Mouse (Mus musculus) cerebellum, postnatal 10 days (tissue): ENCODE data around the gene Ppp1r27.
"Not testable (repeated sequence)": the region's sequence is repeated elsewhere in the genome, so short reads cannot be mapped to it uniquely, and the experiment has no call there.

Experiments
- DNase-seq, 2 experiments: peaks; one replicate each; pipeline ENCODE4 v3.0.0; 2021; ENCODE audit warnings: mixed read lengths in 2 of 2

Ppp1r27 gene

GRCm38 (mm10) chr11:120542376-120542775, 8.6 kb downstream of the Ppp1r27 start:
- no peak for DNase-seq

- peak; percentile 52 to 62 for DNase-seq
These were observed 9.0 kb downstream of the Ppp1r27 start for GRCm38 (mm10) chr11:120541907-120542306.

DNA sequence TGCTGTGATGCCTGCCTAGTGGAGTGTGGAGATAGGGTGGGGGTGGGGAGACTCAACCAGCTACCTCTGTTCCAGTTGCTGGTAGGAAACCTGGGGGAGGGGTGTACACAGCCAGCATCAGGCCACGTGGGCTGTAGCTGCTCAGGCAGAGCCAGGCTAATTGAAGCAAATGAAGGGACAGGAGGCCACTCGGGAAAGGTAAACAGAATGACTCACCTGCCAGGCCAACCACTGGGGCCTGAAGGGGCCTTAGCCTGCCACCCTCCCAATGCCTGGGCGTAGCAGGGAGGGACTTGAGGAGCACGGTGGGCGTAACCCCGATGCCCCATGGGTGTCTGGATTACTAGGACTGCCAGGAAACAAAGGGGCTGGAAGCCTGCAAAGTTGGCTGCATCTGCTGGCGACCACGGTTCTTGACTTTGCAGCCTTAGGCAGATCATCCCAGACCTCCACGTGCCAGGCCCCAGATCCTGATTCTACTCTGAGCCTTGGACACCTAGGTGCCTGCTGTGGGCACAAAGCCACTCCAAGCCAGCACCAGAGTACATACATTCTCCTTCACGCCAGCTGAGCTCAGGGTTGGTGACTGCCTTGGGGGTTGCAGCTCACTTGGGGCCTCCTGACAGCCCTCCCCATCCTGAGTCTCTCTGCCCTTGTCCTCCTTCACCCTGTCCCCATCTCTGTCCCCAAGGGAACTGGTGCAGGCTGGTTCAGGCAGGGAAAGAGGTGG, 11.5 kb downstream of the Ppp1r27 start:
- peak; percentile 73 to 75 for DNase-seq

DNA sequence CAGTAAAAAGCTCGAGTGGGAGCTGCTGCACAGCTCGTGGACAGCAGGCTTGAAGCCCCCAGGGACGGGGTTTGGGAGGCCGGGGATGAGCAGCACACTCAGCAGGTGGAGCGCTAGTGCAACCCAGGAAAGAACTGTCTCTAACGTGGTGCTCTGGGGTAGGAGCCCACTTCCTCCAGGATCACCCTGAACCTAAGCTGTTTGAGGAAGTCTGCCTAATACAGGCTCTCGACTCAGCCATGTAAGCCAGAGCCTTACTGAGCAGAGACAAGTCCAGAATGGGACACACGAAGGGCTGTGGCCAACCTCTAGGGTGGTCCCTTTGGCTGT, 12.0 kb downstream of the Ppp1r27 start:
- DNase-seq: no peak

GRCm38 (mm10) chr11:120538485-120538884, 12.4 kb downstream of the Ppp1r27 start:
- peak; percentile 94 for DNase-seq

GRCm38 (mm10) chr11:120535804-120536203, 15.1 kb downstream of the Ppp1r27 start:
- no peak for DNase-seq

DNA sequence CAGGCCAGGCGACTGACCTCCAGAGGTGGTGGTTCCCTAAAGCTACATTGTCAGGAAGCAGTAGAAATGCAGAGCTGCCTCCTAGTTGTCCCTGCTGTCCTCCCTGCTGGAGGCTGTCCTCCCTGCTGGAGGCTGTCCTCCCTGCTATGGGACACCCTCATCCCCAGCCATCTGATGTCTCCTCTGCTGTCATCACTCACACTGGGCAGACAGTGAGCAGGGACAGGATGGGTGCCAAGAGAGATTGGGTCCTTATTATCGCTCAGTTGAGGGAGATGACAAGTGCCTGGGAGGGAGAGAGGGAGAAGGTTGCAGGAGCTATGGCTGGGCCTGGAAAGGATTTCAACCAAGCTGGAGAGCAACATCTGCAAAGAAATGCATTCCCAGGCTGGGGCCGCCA, 15.8 kb downstream of the Ppp1r27 start:
- DNase-seq: no peak

DNA sequence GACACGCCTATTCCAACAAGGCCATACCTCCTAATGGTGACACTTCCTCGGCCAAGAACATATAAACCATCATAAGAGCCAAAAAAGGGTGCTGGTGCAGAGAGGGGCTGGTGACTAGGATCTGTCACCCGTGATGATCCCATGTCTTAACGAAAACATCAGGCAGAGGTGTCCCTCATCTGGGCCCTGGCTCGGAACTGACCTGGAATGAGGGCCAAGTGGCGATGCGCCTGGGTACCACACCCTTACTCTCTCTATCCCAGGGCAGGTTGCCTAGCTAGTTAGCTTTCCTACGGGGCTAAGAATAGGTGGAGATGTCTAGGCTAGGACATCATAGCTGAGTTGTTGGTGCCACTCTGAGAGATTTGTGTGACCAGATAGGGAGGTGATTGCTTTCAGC, 16.8 kb downstream of the Ppp1r27 start:
- DNase-seq: no peak

GRCm38 (mm10) chr11:120531646-120532045, 19.3 kb downstream of the Ppp1r27 start:
- DNase-seq: peak; percentile 37 to 45

DNA sequence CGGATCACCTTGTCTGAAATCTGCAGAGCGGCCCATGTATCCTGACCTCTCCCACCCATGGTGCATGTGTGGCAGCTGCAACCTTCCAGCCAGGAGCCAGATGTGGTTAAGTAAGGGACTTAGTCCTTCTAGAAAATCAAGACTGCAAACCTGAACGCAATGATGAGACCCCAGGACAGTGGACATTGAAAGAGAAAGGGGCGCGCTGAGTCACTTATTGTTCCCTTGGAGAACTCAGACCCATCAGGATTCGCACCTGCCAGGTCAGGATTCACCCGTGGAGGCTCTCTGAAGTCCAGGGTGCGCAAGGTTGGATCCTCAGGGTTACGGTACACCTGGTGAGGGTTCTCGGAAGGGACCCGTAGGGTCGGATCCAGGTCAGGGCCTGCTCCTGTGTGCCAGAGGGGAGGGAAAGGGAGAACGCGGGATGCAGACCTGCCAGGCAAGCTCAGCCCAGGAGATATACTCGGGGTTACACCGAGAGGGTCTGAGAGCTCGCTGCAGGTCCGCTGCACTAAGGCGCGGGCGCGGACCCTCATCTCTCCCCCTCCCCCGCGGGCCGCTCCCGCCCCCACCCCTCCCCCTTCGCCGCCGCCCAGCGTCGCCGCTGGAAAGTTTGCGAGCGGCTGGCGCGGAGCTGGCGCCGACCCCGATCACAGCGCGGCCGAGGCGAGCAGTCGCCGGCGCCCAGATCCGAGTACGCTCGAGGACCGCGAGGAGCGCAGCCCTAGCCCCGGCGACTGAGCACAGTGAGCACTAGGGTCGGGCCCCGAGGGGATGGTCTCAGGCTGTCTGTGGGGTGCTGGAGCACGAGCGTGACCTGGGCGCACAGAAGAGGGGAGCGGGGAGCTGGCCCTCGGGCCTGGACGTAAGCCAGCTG, 20.6 kb downstream of the Ppp1r27 start, which contains the start of gene Gcgr:
Gene Gcgr (plus strand): TSS at position 615 of the 880 bp plus-strand sequence.
- DNase-seq: peak; percentile 58 to 61

DNA sequence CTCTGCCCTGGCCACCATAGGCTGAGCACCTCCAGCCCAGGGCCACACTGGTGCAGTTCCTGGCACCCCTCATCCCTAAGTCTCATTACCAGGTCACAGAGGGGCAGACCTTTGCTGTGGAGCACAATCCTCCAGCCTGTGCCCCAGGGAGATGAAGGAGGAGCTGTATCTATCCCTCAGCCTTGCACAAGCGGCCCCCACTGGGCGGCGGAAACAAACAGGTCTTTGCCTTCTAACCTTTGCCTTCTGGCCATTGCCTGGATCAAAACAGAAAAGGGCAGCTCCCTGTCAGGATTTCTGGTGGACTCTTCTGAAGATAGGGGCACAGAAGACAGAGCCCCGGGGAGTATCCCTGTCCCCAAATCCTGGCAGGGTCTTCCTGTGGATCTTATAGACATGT, 22.0 kb downstream of the Ppp1r27 start:
- no peak for DNase-seq

GRCm38 (mm10) chr11:120527690-120528354, 23.1 kb downstream of the Ppp1r27 start:
- DNase-seq: no peak

- DNase-seq: no peak
These were observed 25.0 kb downstream of the Ppp1r27 start for GRCm38 (mm10) chr11:120525959-120526358.

DNA sequence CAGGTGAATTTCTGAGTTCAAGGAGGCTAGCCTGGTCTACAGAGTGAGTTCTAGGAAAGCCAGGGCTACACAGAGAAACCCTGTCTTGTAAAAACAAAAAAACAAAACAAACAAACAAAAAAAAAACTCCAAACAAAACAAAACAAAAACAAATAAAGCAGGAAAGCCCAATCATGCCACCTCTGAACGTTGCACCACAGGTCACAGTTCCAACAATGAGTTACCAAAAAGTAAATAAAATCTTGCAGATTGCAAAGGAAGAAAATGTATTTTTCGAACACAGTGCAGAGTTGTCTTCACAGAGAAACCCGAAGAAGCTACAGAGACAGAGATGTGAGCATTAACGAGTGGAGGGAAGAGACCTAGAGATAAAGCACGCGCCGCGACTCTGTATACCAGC, 28.4 kb downstream of the Ppp1r27 start:
- DNase-seq: no peak

- peak; percentile 92 to 93 for DNase-seq
These were observed 29.9 kb downstream of the Ppp1r27 start for GRCm38 (mm10) chr11:120520967-120521540.

GRCm38 (mm10) chr11:120520498-120520897, 30.4 kb downstream of the Ppp1r27 start:
- peak in 1 of 2 experiments; percentile 27 for DNase-seq

GRCm38 (mm10) chr11:120519738-120520137, 31.2 kb downstream of the Ppp1r27 start:
- DNase-seq: peak in 1 of 2 experiments; percentile 35

DNA sequence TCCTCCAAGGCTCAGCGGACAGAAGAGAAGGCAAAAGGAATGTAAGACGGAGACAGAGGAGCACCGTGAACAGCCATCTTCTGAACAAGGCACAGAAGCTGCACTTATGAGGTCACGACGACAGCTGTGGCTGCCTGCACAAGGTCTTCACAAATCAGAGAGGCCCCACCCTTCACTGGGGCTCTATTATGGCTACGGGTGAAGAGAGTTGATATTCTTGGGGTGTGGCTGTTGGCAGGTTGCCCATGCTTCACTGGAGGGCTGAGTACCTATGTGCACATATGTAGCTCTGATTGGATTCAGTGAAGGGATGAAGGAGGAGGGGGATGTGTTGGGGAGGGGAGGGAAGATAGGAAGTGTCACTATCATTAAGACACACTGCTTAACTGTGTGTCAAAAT, 32.4 kb downstream of the Ppp1r27 start:
- no peak for DNase-seq

GRCm38 (mm10) chr11:120518027-120518426, 32.9 kb downstream of the Ppp1r27 start:
- DNase-seq: no peak

DNA sequence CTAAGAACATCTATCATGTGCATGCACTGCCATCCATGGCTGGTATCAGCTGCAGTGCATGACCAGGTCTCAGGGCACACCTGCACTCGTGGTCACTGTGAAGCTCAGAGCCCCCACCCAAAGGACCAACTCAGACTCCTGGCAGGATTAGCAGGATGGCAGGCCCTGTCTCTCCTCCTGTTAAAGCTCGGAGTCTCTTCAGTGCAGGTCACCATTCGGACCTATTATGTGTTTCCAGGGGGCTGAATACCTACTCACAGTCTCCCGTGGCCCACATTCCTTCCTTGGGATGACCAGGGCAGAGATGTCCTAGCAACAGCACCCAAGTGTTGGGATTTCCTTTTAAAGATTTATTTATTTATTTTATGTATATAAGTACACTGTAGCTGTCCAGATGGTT, 33.8 kb downstream of the Ppp1r27 start:
- no peak for DNase-seq

DNA sequence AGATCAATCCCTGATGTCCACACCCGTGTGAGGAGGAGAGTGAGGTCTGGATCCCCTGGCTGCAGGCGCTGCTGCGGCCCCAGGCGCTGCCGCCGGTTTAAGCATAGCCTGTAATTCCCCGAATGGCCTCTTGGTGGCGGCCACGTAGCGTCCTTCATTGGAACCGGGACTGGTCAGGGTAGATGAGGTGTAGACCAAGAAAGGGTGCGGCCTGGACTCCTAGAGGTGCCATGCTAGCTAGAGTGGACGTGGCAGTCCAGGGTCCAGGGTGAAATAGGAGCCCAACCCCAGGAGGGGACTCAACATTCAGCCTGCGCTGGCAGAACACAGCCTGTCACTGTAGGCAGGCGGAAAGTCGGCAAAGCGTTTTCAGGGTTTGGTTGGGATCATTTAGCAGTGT, 35.3 kb downstream of the Ppp1r27 start:
- peak; percentile 95 to 97 for DNase-seq

GRCm38 (mm10) chr11:120514262-120514661, 36.7 kb downstream of the Ppp1r27 start:
- DNase-seq: not testable (repeated sequence)
